Mouse (Mus musculus) midbrain, postnatal 0 days (tissue): ENCODE data around the gene Cd38. TPM values are rescaled to one million over a fixed set of nuclear protein-coding genes. Genes with fewer than 3 reads are reported as not detected.
A peak's percentile ranks its signal among the peaks of the same experiment; 100 is the strongest.

Experiments used
- ATAC-seq: fragments of 200-750 bp; cut with Nextera tagmentation; 2 replicates; pipeline ENCODE4 v1.8.0; 2017; ENCODE audit warnings: moderate number of reproducible peaks, mild to moderate bottlenecking, moderate TSS enrichment, moderate library complexity; ENCODE audit not compliant: low FRiP score
- DNase-seq: peaks from one replicate; pipeline ENCODE4 v3.0.0-alpha.2; 2015; ENCODE audit warnings: low spot score
- H3K27ac ChIP-seq: fragments of 300-500 bp; sonication (generic); 2 replicates; pipeline ENCODE4 v1.5.1; 2014; ENCODE audit warnings: low read depth, mild to moderate bottlenecking, low read length, mixed read lengths
- H3K27me3 ChIP-seq: fragments of 300-500 bp; sonication (generic); 2 replicates; pipeline ENCODE4 v1.6.1; 2014; ENCODE audit warnings: low read length, control low read depth, mixed read lengths; ENCODE audit not compliant: insufficient read depth
- H3K36me3 ChIP-seq: fragments of 300-500 bp; sonication (generic); 2 replicates; pipeline ENCODE4 v1.6.1; 2014; ENCODE audit warnings: low read length, control low read depth, mixed read lengths; ENCODE audit not compliant: insufficient read depth
- H3K4me1 ChIP-seq: fragments of 300-500 bp; sonication (generic); 2 replicates; pipeline ENCODE4 v1.6.1; 2014; ENCODE audit warnings: mild to moderate bottlenecking, control low read depth, antibody characterized with exemption, low read length, mixed read lengths; ENCODE audit not compliant: insufficient read depth
- H3K4me2 ChIP-seq: fragments of 300-500 bp; sonication (generic); 2 replicates; pipeline ENCODE4 v1.6.1; 2014; ENCODE audit warnings: low read depth, mild to moderate bottlenecking, low read length, mixed read lengths; ENCODE audit not compliant: poor library complexity, severe bottlenecking
- H3K4me3 ChIP-seq: fragments of 300-500 bp; sonication (generic); 2 replicates; pipeline ENCODE4 v1.5.1; 2014; ENCODE audit warnings: low read depth, mild to moderate bottlenecking, low read length, moderate library complexity
- H3K9ac ChIP-seq: fragments of 300-500 bp; sonication (generic); replicated peaks from 2 replicates; pipeline ENCODE4 v1.6.1; 2014; ENCODE audit warnings: mild to moderate bottlenecking, low read length, moderate library complexity, mixed read lengths; ENCODE audit not compliant: poor library complexity, severe bottlenecking
- H3K9me3 ChIP-seq: fragments of 300-500 bp; sonication (generic); 2 replicates; pipeline ENCODE4 v1.6.1; 2016; ENCODE audit warnings: low read length, control low read depth
- CTCF ChIP-seq: IDR thresholded peaks from 2 replicates; pipeline ENCODE4 v1.5.1; 2016; ENCODE audit warnings: antibody characterized with exemption, mild to moderate bottlenecking
- WGBS: fragments of 180-500 bp; shearing (Covaris S2); extraction: QIAGEN DNeasy Blood & Tissue Kit; methylation state at CpG from one replicate; pipeline ENCODE4 v1.1.7; 2014; 5-methylcytosine and 5-hydroxymethylcytosine counted together
- polyA plus RNA-seq: library from polyadenylated mRNA; unstranded; fragments of >200 nt; fragmentation: Nextera tagmentation; extraction: Ambion mirVana; gene quantifications from 2 replicates; pipeline ENCODE4 v1.2.1, GENCODE M21; 2015
- total RNA-seq: library from RNA; depleted of rRNA; stranded (reverse); fragments of >200 nt; gene quantifications from 2 replicates; pipeline ENCODE4 v1.2.3, GENCODE M21; 2014

The Cd38 gene
- total and polyA plus RNA-seq, 2 experiments from 2014 or later, result 2.3 to 4.1 TPM

- H3K4me2 ChIP-seq, result no peak overlapping the region
- H3K9me3 ChIP-seq, result no peaks in the 10 kb centered on the region
- TF ChIP-seq CTCF, result no peak
- no peaks in the 10 kb centered on the region for H3K36me3 ChIP-seq
- no peak overlapping the region for H3K27ac ChIP-seq
- no peak for DNase-seq
- no peak overlapping the region for H3K9ac ChIP-seq
- H3K27me3 ChIP-seq, result no peaks in the 10 kb centered on the region
- no peaks in the 10 kb centered on the region for H3K4me1 ChIP-seq
- H3K4me3 ChIP-seq, result no peak overlapping the region
- ATAC-seq, result no peak
Measured at GRCm38 (mm10) chr5:43927729-43928128, 59.4 kb downstream of the Cd38 start.

- TF ChIP-seq CTCF, result no peak
- H3K9ac ChIP-seq, result no peak overlapping the region
- no peaks in the 10 kb centered on the region for H3K4me1 ChIP-seq
- H3K4me3 ChIP-seq, result no peak overlapping the region
- H3K36me3 ChIP-seq, result no peaks in the 10 kb centered on the region
- H3K27me3 ChIP-seq, result no peaks in the 10 kb centered on the region
- DNase-seq (no peak), ATAC-seq (no peak)
- H3K9me3 ChIP-seq, result no peaks in the 10 kb centered on the region
- H3K27ac ChIP-seq, result no peak overlapping the region
- 31% methylated on average over 2 of the region's 2 CpGs for WGBS
- H3K4me2 ChIP-seq, result no peak overlapping the region
Measured at GRCm38 (mm10) chr5:43933269-43933668, 64.9 kb downstream of the Cd38 start.

GRCm38 (mm10) chr5:43947330-43947977 lies 79.1 kb downstream of the Cd38 start:
- no peaks in the 10 kb centered on the region for H3K36me3 ChIP-seq
- DNase-seq (no peak), ATAC-seq (no peak)
- WGBS, result 38% methylated on average over 9 of the region's 9 CpGs
- no peak overlapping the region for H3K9ac ChIP-seq
- H3K27ac ChIP-seq, result no peak overlapping the region
- no peaks in the 10 kb centered on the region for H3K9me3 ChIP-seq
- H3K4me2 ChIP-seq, result peak overlapping the region; percentile 68
- peak overlapping the region; percentile 32; the same call in 1 of the 2 replicates for H3K4me3 ChIP-seq
- H3K27me3 ChIP-seq, result no peaks in the 10 kb centered on the region
- peaks cover 5% of the 10 kb centered on the region; the same call in 1 of the 2 replicates for H3K4me1 ChIP-seq
- TF ChIP-seq CTCF, result no peak

GRCm38 (mm10) chr5:43948111-43948743 lies 79.9 kb downstream of the Cd38 start:
- DNase-seq (peak; percentile 6), ATAC-seq (peak; percentile 70)
- Histone ChIP-seq H3K9ac (peak overlapping the region; percentile 33), H3K27me3 (no peaks in the 10 kb centered on the region), H3K4me1 (peaks cover 5% of the 10 kb centered on the region; the same call in 1 of the 2 replicates), H3K36me3 (no peaks in the 10 kb centered on the region), H3K4me3 (peak overlapping the region; percentile 32), H3K27ac (no peak overlapping the region), H3K9me3 (no peaks in the 10 kb centered on the region), H3K4me2 (peak overlapping the region; percentile 68)
- 2% methylated on average over 27 of the region's 27 CpGs for WGBS
- TF ChIP-seq CTCF, result no peak

- ATAC-seq, result peak; percentile 51; the same call in 1 of the 2 replicates
- Histone ChIP-seq H3K4me3 (peak overlapping the region; percentile 32; the same call in 1 of the 2 replicates), H3K9ac (no peak overlapping the region), H3K4me1 (peaks cover 5% of the 10 kb centered on the region; the same call in 1 of the 2 replicates), H3K9me3 (no peaks in the 10 kb centered on the region), H3K27me3 (no peaks in the 10 kb centered on the region), H3K27ac (no peak overlapping the region), H3K4me2 (peak overlapping the region; percentile 68), H3K36me3 (no peaks in the 10 kb centered on the region)
- no peak for DNase-seq
- 6% methylated on average over 8 of the region's 8 CpGs for WGBS
- TF ChIP-seq CTCF, result no peak
Measured at GRCm38 (mm10) chr5:43948748-43949275, 80.5 kb downstream of the Cd38 start.

GRCm38 (mm10) chr5:43953241-43953640 lies 84.9 kb downstream of the Cd38 start:
- no peak overlapping the region for H3K4me3 ChIP-seq
- H3K4me2 ChIP-seq, result no peak overlapping the region
- TF ChIP-seq CTCF, result no peak
- peaks cover under 1% of the 10 kb centered on the region; the same call in 1 of the 2 replicates for H3K4me1 ChIP-seq
- H3K9me3 ChIP-seq, result no peaks in the 10 kb centered on the region
- no peak for ATAC-seq
- H3K9ac ChIP-seq, result no peak overlapping the region
- no peak for DNase-seq
- H3K27me3 ChIP-seq, result no peaks in the 10 kb centered on the region
- 67% methylated on average over 1 of the region's 1 CpGs for WGBS
- no peaks in the 10 kb centered on the region for H3K36me3 ChIP-seq
- no peak overlapping the region for H3K27ac ChIP-seq
